Mouse (Mus musculus): ENCODE data around the gene Eif4h.
"Not testable (repeated sequence)": the region's sequence is repeated elsewhere in the genome, so short reads cannot be mapped to it uniquely, and the experiment has no call there.

The Eif4h gene

GRCm38 (mm10) chr5:134650926-134651325, 11.6 kb upstream of the Eif4h start:
- peak; percentile 14 to 53 for DNase-seq (ENCODE audit: low read depth in 1 of 2, low spot score in 2 of 2)

- not testable (repeated sequence) for DNase-seq (ENCODE audit: low read depth in 1 of 2, low spot score in 2 of 2)
Measured at GRCm38 (mm10) chr5:134648976-134649375, 9.7 kb upstream of the Eif4h start.

GRCm38 (mm10) chr5:134647394-134647793, 8.1 kb upstream of the Eif4h start:
- no peak for DNase-seq (ENCODE audit: low read depth in 1 of 2, low spot score in 2 of 2)

GRCm38 (mm10) chr5:134646461-134646860, 7.2 kb upstream of the Eif4h start:
- DNase-seq (ENCODE audit: low read depth in 1 of 2, low spot score in 2 of 2): no peak

GRCm38 (mm10) chr5:134644643-134645118, 5.4 kb upstream of the Eif4h start:
- no peak for DNase-seq (ENCODE audit: low read depth in 1 of 2, low spot score in 2 of 2)

GRCm38 (mm10) chr5:134644121-134644520, 4.8 kb upstream of the Eif4h start:
- no peak for DNase-seq (ENCODE audit: low read depth in 1 of 2, low spot score in 2 of 2)

GRCm38 (mm10) chr5:134640371-134640770, 1.1 kb upstream of the Eif4h start:
- DNase-seq (ENCODE audit: low read depth in 1 of 2, low spot score in 2 of 2): no peak

- DNase-seq (ENCODE audit: low read depth in 1 of 2, low spot score in 2 of 2): no peak
Measured at GRCm38 (mm10) chr5:134638461-134639268, 625 bp downstream of the Eif4h start.

GRCm38 (mm10) chr5:134637820-134638367, 1.4 kb downstream of the Eif4h start:
- no peak for DNase-seq (ENCODE audit: low read depth in 1 of 2, low spot score in 2 of 2)

- no peak for DNase-seq (ENCODE audit: low read depth in 1 of 2, low spot score in 2 of 2)
Measured at GRCm38 (mm10) chr5:134632841-134633240, 6.4 kb downstream of the Eif4h start.

- no peak for DNase-seq (ENCODE audit: low read depth in 1 of 2, low spot score in 2 of 2)
Measured at GRCm38 (mm10) chr5:134630835-134631234, 8.5 kb downstream of the Eif4h start.

- no peak for DNase-seq (ENCODE audit: low read depth in 1 of 2, low spot score in 2 of 2)
Measured at GRCm38 (mm10) chr5:134629508-134629907, 9.8 kb downstream of the Eif4h start.

GRCm38 (mm10) chr5:134622069-134622468, 17.2 kb downstream of the Eif4h start:
- no peak for DNase-seq (ENCODE audit: low read depth in 1 of 2, low spot score in 2 of 2)

- DNase-seq (ENCODE audit: low read depth in 1 of 2, low spot score in 2 of 2): no peak
Measured at GRCm38 (mm10) chr5:134621099-134621640, 18.1 kb downstream of the Eif4h start.

- no peak for DNase-seq (ENCODE audit: low read depth in 1 of 2, low spot score in 2 of 2)
Measured at GRCm38 (mm10) chr5:134620457-134620856, 18.8 kb downstream of the Eif4h start.

- peak in 1 of 2 experiments; percentile 67 for DNase-seq (ENCODE audit: low read depth in 1 of 2, low spot score in 2 of 2)
Measured at GRCm38 (mm10) chr5:134617071-134617470, 22.2 kb downstream of the Eif4h start.

GRCm38 (mm10) chr5:134615780-134616179, 23.5 kb downstream of the Eif4h start:
- no peak for DNase-seq (ENCODE audit: low read depth in 1 of 2, low spot score in 2 of 2)

- DNase-seq (ENCODE audit: low read depth in 1 of 2, low spot score in 2 of 2): no peak
Measured at GRCm38 (mm10) chr5:134615380-134615779, 23.9 kb downstream of the Eif4h start.

- DNase-seq (ENCODE audit: low read depth in 1 of 2, low spot score in 2 of 2): no peak
Measured at GRCm38 (mm10) chr5:134614802-134615201, 24.5 kb downstream of the Eif4h start, which contains the start of gene Lat2. Gene Lat2, minus strand, starts transcription at chr5:134615025.

- DNase-seq (ENCODE audit: low read depth in 1 of 2, low spot score in 2 of 2): peak in 1 of 2 experiments; percentile 36
Measured at GRCm38 (mm10) chr5:134614296-134614695, 25.0 kb downstream of the Eif4h start.

GRCm38 (mm10) chr5:134613727-134614126, 25.6 kb downstream of the Eif4h start:
- DNase-seq (ENCODE audit: low read depth in 1 of 2, low spot score in 2 of 2): peak in 1 of 2 experiments; percentile 19
